16 mouse cellular contexts compared by ENCODE assay signal in the genomic region with DNA sequence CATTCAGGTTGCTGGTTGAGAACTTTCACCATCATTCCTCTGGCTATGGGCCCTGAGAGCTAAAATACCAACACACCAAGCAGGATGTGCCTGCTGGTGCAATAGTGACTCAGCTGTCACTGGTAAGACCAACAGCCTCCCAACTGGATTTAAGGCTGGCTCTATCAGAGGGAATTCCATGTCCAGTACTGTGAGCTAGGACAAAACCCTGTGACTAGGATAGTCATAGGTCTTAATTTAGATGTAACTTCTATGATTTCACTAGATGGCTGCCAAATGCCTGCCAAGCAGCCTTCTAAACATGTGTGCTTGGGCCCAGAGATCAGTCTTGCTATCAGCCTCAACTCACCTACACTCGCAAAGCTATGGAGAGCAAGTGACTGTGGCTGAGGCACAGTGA. TPM values are rescaled to one million over a fixed set of nuclear protein-coding genes. Genes with fewer than 3 reads are reported as not detected.
"Had no signal": no experiment of that assay in that cellular context is flagged by ENCODE, and none has a peak within 500 bp of the region (broad histone marks: within the 10 kb centered on the region; RNA-seq: fewer than 3 reads in every experiment).

No protein-coding gene starts in this region.

- DNase-seq: kidney, postnatal 36 days; liver; liver, embryonic 13.5 days; liver, postnatal 0 days; lung, postnatal 14 days; right cerebral cortex, postnatal 14 days; thymus, postnatal 4 days had no signal

- H3K27ac ChIP-seq: kidney, postnatal 0 days; layer of hippocampus, adult 2 months; limb, embryonic 12.5 days; liver, embryonic 13.5 days; lung, embryonic 15.5 days; midbrain, embryonic 13.5 days had no signal

- H3K4me1 ChIP-seq: limb, embryonic 12.5 days; liver, embryonic 13.5 days; midbrain, embryonic 13.5 days had no signal

- H3K4me2 ChIP-seq: limb, embryonic 12.5 days; liver, embryonic 13.5 days; lung, embryonic 15.5 days; midbrain, embryonic 13.5 days had no signal

- H3K36me3 ChIP-seq: limb, embryonic 12.5 days; liver, embryonic 13.5 days; lung, embryonic 15.5 days; midbrain, embryonic 13.5 days had no signal

- H3K4me3 ChIP-seq: layer of hippocampus, adult 2 months; limb, embryonic 12.5 days; liver, embryonic 13.5 days; lung, embryonic 15.5 days; midbrain, embryonic 13.5 days had no signal

- H3K9me3 ChIP-seq: limb, embryonic 12.5 days; liver, embryonic 13.5 days; lung, embryonic 15.5 days; midbrain, embryonic 13.5 days had no signal

- H3K9ac ChIP-seq: limb, embryonic 12.5 days; liver, embryonic 13.5 days; liver, postnatal 0 days; lung, embryonic 15.5 days; midbrain, embryonic 13.5 days had no signal

- H3K27me3 ChIP-seq: midbrain, embryonic 13.5 days had no signal

- ATAC-seq: liver, postnatal 0 days; midbrain, embryonic 13.5 days had no signal

RNA-seq across cellular contexts. Expression of a gene that starts 43.0 kb away (rescaled TPM):
- total RNA-seq: layer of hippocampus, adult 2 months; layer of hippocampus, postnatal 10 days; left cerebral cortex, postnatal 36 days; midbrain, postnatal 0 days had no signal
- polyA plus RNA-seq: kidney, postnatal 0 days; limb, embryonic 12.5 days; lung, embryonic 15.5 days; midbrain, embryonic 13.5 days; small intestine, adult 2 months had no signal
